Mouse (Mus musculus): ENCODE measurements around the gene Ifitm5. TPM values are rescaled to one million over a fixed set of nuclear protein-coding genes. Genes with fewer than 3 reads are reported as not detected.
A peak's percentile ranks its signal among the peaks of the same experiment; 100 is the strongest.
"Not testable (repeated sequence)": the region's sequence is repeated elsewhere in the genome, so short reads cannot be mapped to it uniquely, and the experiment has no call there.

Ifitm5 gene
- polyA plus RNA-seq (2016; fragmentation: Nextera tagmentation; extraction: Ambion mirVana), result 1.3 and 2.7 TPM in 2 replicates

DNA sequence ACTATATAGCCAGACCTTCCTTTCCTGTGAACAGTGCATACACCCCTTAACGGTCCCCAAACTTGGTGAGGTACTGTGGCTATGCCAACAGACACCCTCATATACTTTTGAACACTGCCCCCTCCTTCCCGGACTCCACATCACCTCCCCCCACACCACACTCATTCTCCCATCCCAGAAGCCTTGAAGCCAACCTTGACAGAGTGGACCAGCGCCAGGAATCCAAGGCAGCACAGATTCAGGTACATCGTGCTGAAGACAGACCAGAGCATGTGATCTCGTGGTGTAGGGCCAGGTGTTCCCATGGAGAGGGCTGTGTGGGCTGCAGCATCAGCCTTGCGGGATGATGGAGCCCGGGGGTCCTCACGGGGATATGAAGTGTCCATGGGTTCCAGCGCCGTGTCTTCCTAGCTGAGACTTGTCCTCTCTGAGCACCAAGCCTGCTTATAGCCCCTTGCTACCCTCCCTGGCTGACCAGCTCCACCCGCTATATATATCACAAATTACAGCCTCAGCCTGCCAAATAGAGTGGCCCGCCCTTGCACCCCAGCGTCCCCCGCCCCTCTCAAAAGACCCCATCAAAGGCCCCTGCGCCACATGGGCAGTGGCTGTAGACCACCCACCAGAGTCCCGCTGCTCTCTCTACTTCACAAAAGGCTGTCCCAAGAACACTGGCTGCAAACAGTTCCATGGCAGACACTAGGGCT, at the start of gene Ifitm5:
Ifitm5 (minus strand) TSS at position 468 of the 707 bp plus-strand sequence.
- Histone ChIP-seq H3K27ac (peak within 1 kb of the TSS; percentile 3), H3K4me3 (no peak within 1 kb of the TSS), H3K36me3 (peaks cover 58% of the 10 kb centered on the region), H3K9me3 (no peaks in the 10 kb centered on the region), H3K4me1 (replicated peaks) (peaks cover 51% of the 10 kb centered on the region), H3K27me3 (ENCODE audit: insufficient read depth, poor library complexity, severe bottlenecking) (no peaks in the 10 kb centered on the region)
- DNase-seq (ENCODE audit: low spot score), result no peak
- WGBS, result 82% methylated on average over 16 of the region's 16 CpGs

DNA sequence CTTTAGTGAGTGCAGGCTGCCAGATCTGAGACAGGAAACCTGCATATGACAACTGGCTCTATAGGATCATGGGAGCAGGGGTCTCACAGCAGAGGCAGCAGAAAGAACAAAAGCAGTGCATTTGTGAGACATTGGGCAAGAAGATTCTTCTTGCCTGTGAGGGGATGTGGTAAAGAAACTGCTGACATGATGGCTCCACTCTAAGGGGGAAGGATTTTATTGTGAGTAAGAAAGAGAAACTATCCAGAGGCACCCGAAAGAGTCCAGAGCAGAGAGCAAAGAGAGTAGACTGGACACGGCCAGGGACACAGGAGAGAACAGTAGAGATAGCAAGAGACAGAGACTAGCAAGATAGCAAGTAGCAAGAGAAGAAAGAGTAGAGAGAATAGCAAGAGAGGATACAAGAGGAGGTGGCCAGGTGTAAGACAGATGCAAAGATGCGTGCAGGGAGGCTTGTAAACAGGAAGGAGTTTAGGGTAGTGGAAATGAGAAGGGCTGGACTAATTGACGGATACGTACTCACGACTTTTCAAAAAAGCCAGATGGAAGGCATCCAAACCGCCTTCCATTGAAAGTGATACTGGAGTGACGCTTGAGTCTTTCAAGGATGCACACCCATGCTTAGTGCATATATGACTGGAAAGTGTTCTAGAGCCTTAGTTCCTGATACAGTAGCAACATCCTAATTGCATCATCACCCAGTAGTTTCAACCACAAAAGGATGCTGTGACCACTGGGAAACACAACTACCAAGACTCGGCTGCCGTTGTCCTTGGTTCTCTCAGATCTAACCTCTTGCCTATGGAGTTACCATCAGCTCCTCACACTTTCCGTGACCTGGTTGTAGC, 49.0 kb upstream of the Ifitm5 start:
- no peak overlapping the region for H3K4me3 ChIP-seq
- no peaks in the 10 kb centered on the region for H3K36me3 ChIP-seq
- no peaks in the 10 kb centered on the region; the same call in 1 of the 2 replicates for H3K4me1 ChIP-seq (replicated peaks)
- H3K27ac ChIP-seq, result no peak overlapping the region
- WGBS, result 93% methylated on average over 11 of the region's 11 CpGs
- no peaks in the 10 kb centered on the region for H3K9me3 ChIP-seq
- H3K27me3 ChIP-seq (ENCODE audit: insufficient read depth, poor library complexity, severe bottlenecking), result no peaks in the 10 kb centered on the region
- no peak for DNase-seq (ENCODE audit: low spot score)

DNA sequence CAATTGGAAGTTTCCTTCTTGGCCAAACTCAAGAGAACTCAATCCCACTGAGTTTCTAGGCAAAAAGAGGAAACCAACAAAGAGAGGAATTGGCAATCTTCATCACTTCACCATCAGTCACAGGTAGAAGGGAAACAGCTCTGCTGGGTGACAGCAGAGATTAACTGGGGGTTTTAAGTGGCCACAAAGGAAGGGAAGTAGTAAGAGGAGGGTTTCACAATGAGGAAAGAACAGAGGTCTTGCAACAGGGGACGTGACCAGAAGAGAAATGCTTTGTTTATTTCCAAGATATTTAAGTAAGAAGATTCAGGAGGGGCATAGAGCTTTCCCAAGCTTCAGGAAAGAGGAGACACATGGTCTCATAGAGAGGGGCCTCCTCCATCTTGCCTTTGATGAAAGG, 47.7 kb upstream of the Ifitm5 start:
- Histone ChIP-seq H3K27me3 (ENCODE audit: insufficient read depth, poor library complexity, severe bottlenecking) (no peaks in the 10 kb centered on the region), H3K4me1 (replicated peaks) (no peaks in the 10 kb centered on the region; the same call in 1 of the 2 replicates), H3K36me3 (no peaks in the 10 kb centered on the region), H3K27ac (no peak overlapping the region), H3K9me3 (no peaks in the 10 kb centered on the region), H3K4me3 (no peak overlapping the region)
- no peak for DNase-seq (ENCODE audit: low spot score)
- WGBS, result 64% methylated on average over 1 of the region's 1 CpGs

- Histone ChIP-seq H3K27me3 (ENCODE audit: insufficient read depth, poor library complexity, severe bottlenecking) (no peaks in the 10 kb centered on the region), H3K9me3 (no peaks in the 10 kb centered on the region), H3K4me1 (replicated peaks) (peaks cover 25% of the 10 kb centered on the region), H3K27ac (no peak overlapping the region), H3K36me3 (no peaks in the 10 kb centered on the region), H3K4me3 (no peak overlapping the region)
- no peak for DNase-seq (ENCODE audit: low spot score)
- 87% methylated on average over 14 of the region's 14 CpGs for WGBS
These were observed 41.1 kb upstream of the Ifitm5 start for GRCm38 (mm10) chr7:140991117-140991689.

DNA sequence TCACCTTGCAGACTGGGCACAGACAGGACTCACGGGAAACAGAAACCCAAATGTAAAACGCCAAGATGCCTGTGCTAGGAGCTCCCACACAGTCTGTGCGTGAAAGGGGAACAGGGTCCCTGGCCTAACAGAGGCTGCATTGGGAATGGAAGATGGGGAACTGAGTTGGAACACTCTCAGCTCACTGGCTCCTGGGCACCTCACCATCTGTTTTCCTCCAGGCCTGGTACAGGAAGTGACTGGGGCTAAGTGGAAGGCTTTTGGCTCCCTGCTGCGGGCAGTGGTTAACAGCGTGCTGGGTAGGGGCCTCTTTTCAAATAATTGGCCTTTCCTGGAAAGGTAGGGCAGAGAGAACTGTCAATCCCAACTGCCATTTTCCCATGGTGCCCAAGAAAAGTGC, 40.5 kb upstream of the Ifitm5 start:
- H3K27ac ChIP-seq, result 0 out of 2 replicates have a peak overlapping the region, but pooled peaks have one; percentile 35
- H3K9me3 ChIP-seq, result 0 out of 2 replicates have a peak, but pooled peaks cover 3% of the 10 kb centered on the region
- H3K27me3 ChIP-seq (ENCODE audit: insufficient read depth, poor library complexity, severe bottlenecking), result no peaks in the 10 kb centered on the region
- WGBS, result 63% methylated on average over 5 of the region's 5 CpGs
- H3K4me1 ChIP-seq (replicated peaks), result peaks cover 25% of the 10 kb centered on the region
- H3K4me3 ChIP-seq, result no peak overlapping the region
- DNase-seq (ENCODE audit: low spot score), result no peak
- H3K36me3 ChIP-seq, result no peaks in the 10 kb centered on the region

DNA sequence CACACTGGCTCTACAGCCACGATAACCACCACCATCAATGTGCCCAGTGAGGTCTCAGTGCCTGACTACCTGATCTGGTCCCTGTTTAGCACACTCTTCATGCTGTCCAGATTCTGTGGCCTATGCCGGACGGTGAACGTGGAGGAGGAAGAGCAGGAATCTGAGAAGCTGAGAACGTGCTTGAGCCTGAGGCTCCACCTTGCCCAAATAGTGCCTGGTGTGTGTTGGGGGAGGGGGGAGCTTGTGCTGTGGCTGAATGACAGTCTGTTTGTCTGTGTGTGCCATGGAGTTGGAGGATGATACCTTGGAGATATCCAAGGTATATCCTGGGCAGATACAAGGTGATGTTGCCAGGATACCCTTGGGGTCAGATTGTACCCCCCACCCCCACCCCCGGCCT, 40.1 kb upstream of the Ifitm5 start:
- H3K4me1 ChIP-seq (replicated peaks), result peaks cover 25% of the 10 kb centered on the region
- DNase-seq (ENCODE audit: low spot score), result no peak
- 0 out of 2 replicates have a peak, but pooled peaks cover 3% of the 10 kb centered on the region for H3K9me3 ChIP-seq
- no peaks in the 10 kb centered on the region for H3K27me3 ChIP-seq (ENCODE audit: insufficient read depth, poor library complexity, severe bottlenecking)
- WGBS, result 71% methylated on average over 6 of the region's 6 CpGs
- no peak overlapping the region for H3K4me3 ChIP-seq
- no peaks in the 10 kb centered on the region for H3K36me3 ChIP-seq
- H3K27ac ChIP-seq, result no peak overlapping the region

- DNase-seq (ENCODE audit: low spot score), result no peak
- H3K36me3 ChIP-seq, result no peaks in the 10 kb centered on the region
- no peak overlapping the region for H3K4me3 ChIP-seq
- no peak overlapping the region; the same call in 1 of the 2 replicates for H3K27ac ChIP-seq
- no peaks in the 10 kb centered on the region for H3K27me3 ChIP-seq (ENCODE audit: insufficient read depth, poor library complexity, severe bottlenecking)
- H3K4me1 ChIP-seq (replicated peaks), result peaks cover 25% of the 10 kb centered on the region
- WGBS, result 74% methylated on average over 4 of the region's 4 CpGs
- H3K9me3 ChIP-seq, result 0 out of 2 replicates have a peak, but pooled peaks cover 3% of the 10 kb centered on the region
These were observed 38.9 kb upstream of the Ifitm5 start for GRCm38 (mm10) chr7:140989022-140989421.

- H3K9me3 ChIP-seq, result 0 out of 2 replicates have a peak, but pooled peaks cover 3% of the 10 kb centered on the region
- H3K27me3 ChIP-seq (ENCODE audit: insufficient read depth, poor library complexity, severe bottlenecking), result no peaks in the 10 kb centered on the region
- no peak for DNase-seq (ENCODE audit: low spot score)
- no peak overlapping the region for H3K27ac ChIP-seq
- H3K4me1 ChIP-seq (replicated peaks), result peaks cover 25% of the 10 kb centered on the region
- H3K4me3 ChIP-seq, result no peak overlapping the region
- WGBS, result 87% methylated on average over 17 of the region's 17 CpGs
- H3K36me3 ChIP-seq, result no peaks in the 10 kb centered on the region
These were observed 37.4 kb upstream of the Ifitm5 start for GRCm38 (mm10) chr7:140987182-140988138.

DNA sequence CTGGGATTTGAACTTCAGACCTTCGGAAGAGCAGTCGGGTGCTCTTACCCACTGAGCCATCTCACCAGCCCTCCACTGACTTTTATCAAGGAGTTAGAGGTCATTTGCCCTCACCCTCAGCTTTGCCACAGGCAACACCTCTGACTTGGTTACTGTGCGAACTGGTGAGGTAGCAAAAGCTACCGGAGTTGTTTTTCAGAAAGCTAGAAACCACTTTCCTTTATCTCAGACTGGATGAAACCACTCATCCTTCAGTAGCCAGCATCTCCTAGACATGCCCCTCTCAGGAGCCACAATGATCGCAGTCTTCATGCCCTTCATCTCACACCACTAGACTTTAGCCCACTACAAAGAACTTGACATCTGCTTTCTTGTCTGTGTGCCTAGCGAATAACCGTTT, 32.9 kb upstream of the Ifitm5 start:
- no peaks in the 10 kb centered on the region for H3K36me3 ChIP-seq
- H3K4me1 ChIP-seq (replicated peaks), result no peaks in the 10 kb centered on the region
- H3K27ac ChIP-seq, result no peak overlapping the region
- no peak for DNase-seq (ENCODE audit: low spot score)
- H3K9me3 ChIP-seq, result 0 out of 2 replicates have a peak, but pooled peaks cover 3% of the 10 kb centered on the region
- H3K4me3 ChIP-seq, result no peak overlapping the region
- 87% methylated on average over 7 of the region's 7 CpGs for WGBS
- no peaks in the 10 kb centered on the region for H3K27me3 ChIP-seq (ENCODE audit: insufficient read depth, poor library complexity, severe bottlenecking)

DNA sequence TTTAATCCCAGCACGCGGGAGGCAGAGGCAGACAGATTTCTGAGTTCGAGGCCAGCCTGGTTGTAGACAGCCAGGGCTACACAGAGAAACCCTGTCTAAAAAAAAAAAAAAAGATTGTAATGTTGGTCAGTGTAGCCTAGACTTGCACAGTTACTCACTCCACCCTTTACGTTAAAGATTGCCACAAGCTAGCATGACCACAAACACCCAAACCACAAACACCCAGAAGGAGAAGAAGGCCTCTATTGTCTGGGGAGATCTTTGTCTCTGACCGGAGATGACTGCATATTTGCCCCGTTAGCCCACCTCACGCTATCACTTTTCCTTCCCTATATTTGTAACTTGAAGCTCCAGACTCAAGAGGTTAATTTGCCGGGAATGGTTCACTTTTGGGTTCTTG, 31.6 kb upstream of the Ifitm5 start:
- no peaks in the 10 kb centered on the region for H3K36me3 ChIP-seq
- no peak overlapping the region for H3K27ac ChIP-seq
- 90% methylated on average over 8 of the region's 8 CpGs for WGBS
- H3K4me3 ChIP-seq, result no peak overlapping the region
- H3K9me3 ChIP-seq, result 0 out of 2 replicates have a peak, but pooled peaks cover 3% of the 10 kb centered on the region
- H3K4me1 ChIP-seq (replicated peaks), result no peaks in the 10 kb centered on the region
- no peaks in the 10 kb centered on the region for H3K27me3 ChIP-seq (ENCODE audit: insufficient read depth, poor library complexity, severe bottlenecking)
- no peak for DNase-seq (ENCODE audit: low spot score)

- H3K4me3 ChIP-seq; H3K27ac ChIP-seq; H3K9me3 ChIP-seq; H3K36me3 ChIP-seq; DNase-seq (ENCODE audit: low spot score): not testable (repeated sequence)
- WGBS, result 93% methylated on average over 9 of the region's 9 CpGs
- Histone ChIP-seq H3K4me1 (replicated peaks) (peaks cover 21% of the 10 kb centered on the region), H3K27me3 (ENCODE audit: insufficient read depth, poor library complexity, severe bottlenecking) (peaks cover 12% of the 10 kb centered on the region)
These were observed 26.6 kb upstream of the Ifitm5 start for GRCm38 (mm10) chr7:140976720-140977119.

GRCm38 (mm10) chr7:140975465-140975864, 25.4 kb upstream of the Ifitm5 start:
- 15% methylated on average over 3 of the region's 3 CpGs for WGBS
- no peak for DNase-seq (ENCODE audit: low spot score)
- H3K4me1 ChIP-seq (replicated peaks), result peaks cover 31% of the 10 kb centered on the region
- no peaks in the 10 kb centered on the region for H3K36me3 ChIP-seq
- no peak overlapping the region for H3K27ac ChIP-seq
- H3K4me3 ChIP-seq, result no peak overlapping the region
- no peaks in the 10 kb centered on the region for H3K9me3 ChIP-seq
- H3K27me3 ChIP-seq (ENCODE audit: insufficient read depth, poor library complexity, severe bottlenecking), result peaks cover 14% of the 10 kb centered on the region
